In genomic region chr2:91264711-91265681, GRCm38 (mm10) we compare ENCODE assay signal across 8 mouse cellular contexts. TPM values are rescaled to one million over a fixed set of nuclear protein-coding genes. Genes with fewer than 3 reads are reported as not detected.
A peak's percentile ranks its signal among the peaks of the same experiment; 100 is the strongest.
DNase-seq lines count a peak whose midpoint lies in the region; ATAC-seq and TF ChIP-seq lines count a peak whose summit lies in the region.

Gene Arfgap2, plus strand, starts transcription at chr2:91264974.

- DNase-seq in gastrocnemius, adult 8-10 months (ENCODE audit: low spot score in 2 of 2): peak; percentile 95 to 98
- DNase-seq in hindlimb bud, embryonic 11.5 days (ENCODE audit: extremely low spot score, low read depth, low spot score): peak; percentile 76
- peak; percentile 96 to 99 for DNase-seq in left cerebral cortex, adult 8-10 months (ENCODE audit: low spot score in 2 of 2)
- DNase-seq in right cerebral cortex, postnatal 10 days (ENCODE audit: low spot score in 2 of 2): peak; percentile 99 to 100
- DNase-seq in urinary bladder, postnatal 25 days (ENCODE audit: low spot score): peak; percentile 93

- no peak for TF ChIP-seq CTCF in cortical plate, adult 2 months (IDR thresholded peaks at IDR 0.05; ENCODE audit: extremely low read depth, insufficient read depth, low read length)

- peaks cover 39% of the 10 kb centered on the region for H3K36me3 ChIP-seq in megakaryocyte, embryonic 14.5 days (replicated peaks; ENCODE audit: low read length)

- H3K4me1 ChIP-seq in cortical plate, adult 2 months (ENCODE audit: control insufficient read depth, insufficient read depth, low read length): no peaks in the 10 kb centered on the region; the same call in 1 of the 2 replicates
- H3K4me1 ChIP-seq in megakaryocyte, embryonic 14.5 days: peaks cover 45% of the 10 kb centered on the region

- ATAC-seq in activated CD4-positive, CD25-positive, alpha-beta regulatory T cell, adult 4 months: peak; percentile 100

- peak within 1 kb of the TSS; percentile 97 for H3K4me3 ChIP-seq in cortical plate, adult 2 months (ENCODE audit: insufficient read depth, low read length)
- H3K4me3 ChIP-seq in megakaryocyte, embryonic 14.5 days (replicated peaks): peak within 1 kb of the TSS; percentile 96

- H3K9me3 ChIP-seq in megakaryocyte, embryonic 14.5 days: no peaks in the 10 kb centered on the region

- peak within 1 kb of the TSS; percentile 88 for H3K27ac ChIP-seq in cortical plate, adult 2 months (ENCODE audit: insufficient read depth, low read length)

- peak; percentile 72 for TF ChIP-seq POLR2A in cortical plate, adult 2 months (IDR thresholded peaks at IDR 0.05; ENCODE audit: extremely low read depth, insufficient read depth, low read length)

- H3K27me3 ChIP-seq in megakaryocyte, embryonic 14.5 days (replicated peaks): peaks cover 21% of the 10 kb centered on the region

RNA-seq across cellular contexts. Expression of gene Arfgap2, which starts in this region (rescaled TPM):
- 10 to 100 TPM; 73.1 to 85.9 TPM for polyA plus RNA-seq in activated CD4-positive, CD25-positive, alpha-beta regulatory T cell, adult 4 months (2017; shearing (Covaris generic))
- polyA plus RNA-seq in cortical plate, adult 2 months (2012; rRNA removed): 32.7 and 34.9 TPM in 2 replicates
- total RNA-seq in gastrocnemius, adult 8-10 months (2022): 100 to 1,000 TPM; 170 to 194 (median 181) TPM
- 10 to 100 TPM; 74.4 to 80.8 (median 79.3) TPM for total RNA-seq in left cerebral cortex, adult 8-10 months (2022)
- 19.6 and 28.6 TPM in 2 replicates for polyA plus RNA-seq in megakaryocyte, embryonic 14.5 days (2012; ENCODE audit: insufficient read depth, low replicate concordance)

Comparison
In these comparisons a context has a peak if more than half of its experiments do, and no peak if none do; other contexts are left out.
1. Peak in every context shown above with its lines: DNase-seq, ATAC-seq, H3K4me3 ChIP-seq and H3K27ac ChIP-seq.